Mouse (Mus musculus): ENCODE measurements around the gene Rbfox1.

The Rbfox1 gene

DNA sequence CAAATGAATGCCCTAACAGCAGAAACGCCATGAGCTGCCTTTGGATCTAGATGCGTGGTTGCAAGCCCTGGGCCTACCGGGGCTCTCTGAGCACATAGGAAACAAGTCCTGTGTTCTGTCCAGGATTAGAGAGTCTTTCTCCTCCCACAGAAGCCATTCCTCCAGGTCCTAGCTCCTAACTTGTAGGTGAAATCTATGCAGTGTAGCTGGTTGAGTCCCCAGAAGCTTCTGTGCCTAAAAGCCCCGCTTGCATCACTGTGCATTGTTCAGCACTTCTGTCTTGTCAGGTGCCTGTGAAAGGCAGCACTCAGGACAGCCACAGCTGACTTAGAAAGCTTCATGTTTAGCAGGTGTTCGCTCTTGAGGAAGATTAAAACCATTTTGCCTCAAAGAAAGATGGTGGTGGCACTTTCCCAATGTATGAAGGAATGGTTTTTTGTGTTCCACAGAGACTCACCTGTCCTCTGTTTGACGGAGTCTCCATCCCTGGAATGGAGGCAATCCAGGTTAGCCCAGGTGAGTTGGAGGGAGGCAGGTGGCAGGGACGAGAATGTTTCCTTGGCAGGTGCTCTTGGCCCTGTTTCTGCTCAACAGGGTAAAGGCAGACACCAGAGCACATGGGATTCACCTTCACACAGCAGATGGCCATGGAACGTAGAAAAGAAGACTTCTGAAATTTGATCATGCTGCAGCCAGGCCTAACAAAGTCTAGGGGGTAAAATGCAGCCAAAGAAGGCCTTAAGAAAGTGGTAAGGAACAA lies 1213.0 kb downstream of the Rbfox1 start:
- peak; percentile 41 for DNase-seq

DNA sequence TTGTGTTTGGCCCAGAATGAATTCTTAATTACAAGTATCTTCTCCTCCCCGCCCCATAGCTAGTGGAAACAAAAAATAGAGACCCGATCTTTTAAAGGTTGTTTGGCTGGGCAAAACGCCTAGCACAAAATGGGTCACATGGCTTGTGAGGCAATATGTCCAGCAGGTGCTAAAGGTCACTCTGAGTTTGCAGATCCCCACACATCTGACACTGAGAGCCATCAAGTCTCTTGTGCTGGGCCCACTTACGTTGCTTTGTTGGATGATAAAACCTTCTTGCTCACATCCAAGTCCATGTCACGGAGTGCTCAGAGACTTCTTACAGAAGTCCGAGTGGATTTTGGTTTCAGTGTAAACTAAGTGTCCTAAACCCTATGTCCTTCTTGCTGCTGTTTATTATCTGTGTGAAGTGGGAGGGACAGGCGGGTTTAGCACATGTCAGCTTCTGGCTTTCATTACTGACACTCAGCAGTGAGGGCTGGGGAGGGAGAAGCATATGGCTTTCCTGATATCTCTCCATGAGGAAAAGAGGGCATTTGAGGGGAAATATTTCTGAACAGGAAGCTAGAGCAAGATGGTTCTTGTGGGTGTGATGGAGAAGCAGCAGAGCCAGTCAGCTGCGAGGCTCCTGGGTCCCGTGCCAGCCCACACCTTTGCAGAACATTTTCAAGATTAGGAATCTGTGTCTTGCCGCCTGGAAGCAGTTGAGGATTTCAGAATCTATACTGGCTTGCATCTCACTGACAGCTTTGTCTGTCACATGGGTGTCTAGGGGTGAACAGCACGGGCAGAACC lies 1214.5 kb downstream of the Rbfox1 start:
- peak; percentile 78 for DNase-seq

DNA sequence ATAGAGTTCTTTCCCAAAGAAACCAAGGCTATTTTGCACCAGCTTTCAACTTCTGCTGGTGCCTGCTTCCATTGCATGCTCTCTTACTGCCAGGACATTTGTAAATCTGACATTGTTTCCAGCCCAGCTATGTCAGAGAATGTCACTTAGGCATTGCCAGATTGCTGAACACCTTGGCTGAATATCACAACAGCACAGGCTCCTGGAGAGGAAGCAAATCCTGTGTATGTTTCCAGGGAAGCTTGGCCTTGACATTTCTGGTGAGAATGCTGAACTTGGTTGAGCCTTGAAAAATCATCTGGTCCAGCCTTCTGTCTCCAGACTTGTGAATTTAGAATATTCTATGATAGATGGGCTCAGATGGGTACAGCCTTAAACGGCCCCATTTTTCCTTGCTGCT lies 1217.3 kb downstream of the Rbfox1 start:
- peak; percentile 48 for DNase-seq

DNA sequence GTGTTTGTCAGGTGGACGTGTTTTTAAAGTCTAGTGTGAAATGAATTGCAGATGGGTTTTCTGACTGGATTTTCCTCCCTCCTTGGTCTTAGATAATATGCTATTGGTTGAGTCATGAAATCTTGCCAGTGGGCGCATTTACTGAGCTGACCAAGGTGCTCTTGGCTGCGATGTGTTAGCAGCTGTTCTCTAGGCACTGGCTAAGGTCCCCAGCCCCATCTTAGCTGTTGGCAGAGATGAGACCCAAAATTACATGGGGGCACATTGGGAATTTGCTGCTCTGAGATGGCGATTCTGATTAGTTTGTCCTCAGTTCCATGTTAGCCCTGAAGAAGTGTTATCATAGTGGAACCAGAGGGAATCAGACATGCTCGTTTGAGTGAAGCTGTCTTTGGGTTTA lies 1218.1 kb downstream of the Rbfox1 start:
- DNase-seq, result no peak

DNA sequence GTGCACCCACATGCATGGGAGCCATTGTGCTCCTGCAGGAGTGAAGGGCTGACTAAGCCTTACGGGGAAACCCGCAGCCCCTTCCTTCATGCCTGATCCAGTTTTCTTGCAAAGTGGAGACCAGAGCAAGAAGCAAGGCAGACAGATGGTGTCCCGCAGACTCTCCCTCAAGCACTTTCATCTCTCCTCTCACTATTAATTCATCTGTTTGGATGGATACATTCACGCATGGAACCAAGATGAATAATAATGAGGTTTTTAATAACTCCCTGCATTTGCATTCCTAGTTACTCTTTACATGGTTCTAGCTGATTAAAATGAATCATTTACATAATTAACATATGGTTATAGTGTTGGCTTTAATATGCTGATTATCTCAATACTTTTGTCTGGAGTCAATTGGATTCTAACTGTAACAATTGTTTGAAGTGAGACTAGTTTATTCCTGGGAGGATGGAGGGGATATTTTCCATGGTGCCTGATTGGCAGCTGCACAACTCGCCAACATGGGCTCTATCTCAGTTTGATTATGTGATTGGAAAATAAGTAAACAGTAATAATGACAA lies 1221.4 kb downstream of the Rbfox1 start:
- no peak for DNase-seq

DNA sequence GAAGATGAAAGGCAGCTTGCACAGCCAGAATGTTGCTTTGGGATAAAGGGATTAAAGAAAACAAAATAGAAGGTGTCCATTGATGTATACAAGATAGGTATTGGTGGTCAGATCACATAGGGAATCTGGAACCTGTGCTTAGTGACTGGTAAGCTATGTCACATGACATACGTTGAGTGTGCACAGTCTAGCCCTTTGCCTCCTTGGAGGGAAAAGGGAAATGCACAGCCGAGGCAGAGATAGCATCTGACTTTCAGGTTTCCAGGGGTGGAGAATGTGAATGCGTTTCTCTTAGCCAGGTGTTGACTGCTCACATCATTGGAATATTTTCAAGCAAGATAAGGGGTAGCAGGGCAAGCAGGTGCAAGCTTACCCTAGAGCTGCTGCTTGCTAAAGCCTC lies 1230.8 kb downstream of the Rbfox1 start:
- DNase-seq, result no peak

DNA sequence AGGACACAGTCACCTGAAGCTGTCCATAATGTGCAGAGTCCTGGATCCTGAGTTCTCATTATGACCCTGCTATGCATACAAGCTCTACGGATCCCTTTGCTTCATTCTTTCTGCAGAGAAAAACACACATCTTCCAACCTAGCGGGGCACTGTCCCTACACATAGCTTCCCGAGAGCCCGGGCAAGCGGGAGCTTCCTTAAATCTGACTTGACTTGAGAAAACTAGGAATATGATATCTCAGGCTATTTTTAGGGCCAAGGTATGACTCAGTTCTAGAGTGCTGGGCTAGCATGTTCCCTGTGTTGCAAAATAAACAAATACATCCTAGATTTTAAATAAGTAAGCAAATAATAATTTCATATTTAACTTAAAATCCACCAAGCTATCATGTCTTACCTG lies 1244.4 kb downstream of the Rbfox1 start:
- DNase-seq, result no peak

DNA sequence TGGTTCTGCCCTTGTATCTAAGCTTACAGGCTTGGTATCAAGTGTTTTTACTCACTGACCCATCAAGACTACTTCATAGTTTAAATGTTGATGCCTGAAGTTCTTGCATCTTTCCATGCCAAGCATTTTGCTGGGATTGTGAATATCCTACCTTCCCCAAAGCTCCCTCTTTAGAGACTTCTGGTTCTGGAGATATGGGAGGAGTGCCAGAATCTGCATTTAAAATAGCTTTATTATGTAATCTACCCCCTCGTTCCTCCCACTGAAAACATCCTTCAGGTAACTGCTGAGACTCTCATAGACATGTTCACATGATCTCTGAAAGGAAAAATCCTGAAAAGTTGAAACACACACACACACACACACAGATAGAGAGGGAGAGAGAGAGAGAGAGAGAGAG lies 1247.3 kb downstream of the Rbfox1 start:
- no peak for DNase-seq

DNA sequence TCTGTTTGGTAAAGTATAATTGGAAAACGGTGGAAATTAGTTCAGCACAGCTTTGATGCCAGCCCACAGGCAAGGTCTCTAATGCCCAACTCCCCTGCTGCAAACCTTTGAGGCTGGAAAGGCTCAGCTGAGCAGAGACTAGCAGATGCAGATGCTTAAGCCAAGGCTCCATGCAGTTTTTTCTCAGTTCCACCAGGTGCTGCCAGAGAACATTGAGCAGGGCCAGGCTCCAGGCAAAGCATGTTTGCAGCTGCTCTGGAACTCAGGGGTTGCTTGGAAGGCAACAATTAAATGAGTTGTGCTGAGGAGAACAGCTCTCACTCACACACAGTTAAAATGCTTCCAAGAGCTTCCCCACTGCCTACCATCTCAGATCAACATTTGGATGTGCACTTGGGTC lies 1251.8 kb downstream of the Rbfox1 start:
- DNase-seq, result no peak

DNA sequence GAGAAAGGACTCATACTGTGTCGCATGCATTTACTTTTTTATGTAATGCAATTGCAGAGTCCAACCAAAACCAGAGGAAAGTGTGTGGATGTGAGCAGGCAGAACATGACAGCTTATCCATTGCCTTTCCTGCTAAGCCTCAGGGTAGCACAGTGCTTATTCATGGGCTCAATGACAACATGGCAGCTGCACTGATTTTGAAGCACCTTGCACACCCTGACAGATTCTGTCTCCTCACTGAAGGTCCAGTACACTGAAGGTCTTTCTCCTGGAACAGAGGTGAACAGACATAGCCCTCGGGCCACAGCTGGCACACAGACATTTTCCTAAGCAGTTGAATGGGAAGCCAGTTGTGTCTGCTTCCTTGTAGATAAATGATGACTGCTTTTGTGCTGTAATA lies 1254.3 kb downstream of the Rbfox1 start:
- DNase-seq, result no peak

DNA sequence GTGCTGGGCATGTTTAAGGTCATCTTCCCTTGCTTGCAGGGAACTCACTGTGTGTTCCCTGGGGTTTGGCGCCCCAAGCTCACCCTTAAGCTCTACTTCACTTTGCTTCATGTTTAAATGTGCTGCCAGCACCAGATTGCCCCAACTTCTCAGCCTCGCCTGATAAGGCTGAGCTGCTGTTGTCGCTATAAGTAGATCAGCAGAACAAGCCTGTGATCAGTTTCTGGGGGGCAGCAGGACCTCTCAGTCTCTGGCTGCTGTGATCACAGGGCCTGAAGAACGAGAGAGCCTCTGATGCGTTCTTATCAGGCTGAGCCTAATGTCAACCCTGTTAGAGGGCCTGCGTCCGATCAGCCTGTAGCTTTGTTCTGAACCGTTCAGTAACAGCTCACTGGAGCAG lies 1255.8 kb downstream of the Rbfox1 start:
- DNase-seq, result no peak

DNA sequence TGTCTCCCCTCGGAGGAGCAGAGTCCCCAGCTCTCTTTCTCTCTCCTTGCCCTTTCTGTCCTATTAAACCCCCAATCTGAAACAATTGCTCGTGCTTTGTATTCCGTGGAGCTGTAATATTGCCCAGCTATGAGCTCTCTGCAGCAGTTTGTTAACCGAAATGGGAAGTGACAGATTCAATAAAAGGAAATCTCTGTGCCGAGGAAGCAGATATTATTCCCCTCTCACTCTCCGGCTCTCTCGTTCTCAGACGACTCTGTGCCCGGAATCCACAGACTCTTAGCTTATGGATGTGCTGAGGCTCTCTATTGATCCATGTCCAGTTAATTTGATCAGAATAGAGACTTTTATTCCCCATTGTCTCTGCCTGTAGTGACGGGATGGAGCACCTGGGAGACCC lies 1260.3 kb downstream of the Rbfox1 start:
- DNase-seq, result no peak

DNA sequence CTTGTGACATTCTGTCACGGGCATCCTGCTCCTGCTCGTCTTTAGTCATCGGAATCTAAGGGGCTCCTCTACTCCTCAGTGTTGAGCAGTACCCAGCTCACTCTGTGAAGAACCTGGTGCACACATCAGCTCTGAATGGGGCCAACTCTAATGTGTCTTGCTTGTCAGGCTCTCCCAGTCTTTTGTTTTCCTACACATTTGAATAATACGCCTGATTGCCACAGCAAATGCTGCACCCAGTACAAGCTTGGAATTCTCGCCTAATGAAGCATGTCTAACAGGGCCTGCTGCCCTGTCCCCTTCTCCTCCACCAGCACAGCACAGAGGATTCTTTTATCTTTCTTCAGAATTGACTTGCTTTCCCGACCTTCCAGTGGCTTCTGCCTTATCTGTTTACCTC lies 1261.3 kb downstream of the Rbfox1 start:
- DNase-seq, result no peak

DNA sequence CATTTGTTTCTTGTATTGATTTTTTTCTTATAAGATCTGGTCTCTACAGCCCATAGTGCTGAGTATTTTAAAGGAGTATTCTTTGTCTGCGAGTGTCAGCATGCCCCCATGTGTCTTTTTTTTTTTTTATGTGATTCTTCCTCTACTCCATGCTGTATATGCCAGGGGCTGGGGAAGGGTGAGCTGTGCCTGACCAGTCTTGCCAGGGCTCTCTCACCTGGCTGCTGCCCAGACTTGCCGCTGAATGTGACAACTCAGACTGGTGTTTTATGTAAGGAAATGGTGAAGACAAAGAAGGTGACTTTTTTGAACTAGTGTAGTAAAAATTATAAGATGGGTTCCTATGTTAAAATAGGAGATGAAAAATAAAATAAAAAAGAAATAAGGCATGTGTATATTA lies 1262.7 kb downstream of the Rbfox1 start:
- DNase-seq, result no peak

DNA sequence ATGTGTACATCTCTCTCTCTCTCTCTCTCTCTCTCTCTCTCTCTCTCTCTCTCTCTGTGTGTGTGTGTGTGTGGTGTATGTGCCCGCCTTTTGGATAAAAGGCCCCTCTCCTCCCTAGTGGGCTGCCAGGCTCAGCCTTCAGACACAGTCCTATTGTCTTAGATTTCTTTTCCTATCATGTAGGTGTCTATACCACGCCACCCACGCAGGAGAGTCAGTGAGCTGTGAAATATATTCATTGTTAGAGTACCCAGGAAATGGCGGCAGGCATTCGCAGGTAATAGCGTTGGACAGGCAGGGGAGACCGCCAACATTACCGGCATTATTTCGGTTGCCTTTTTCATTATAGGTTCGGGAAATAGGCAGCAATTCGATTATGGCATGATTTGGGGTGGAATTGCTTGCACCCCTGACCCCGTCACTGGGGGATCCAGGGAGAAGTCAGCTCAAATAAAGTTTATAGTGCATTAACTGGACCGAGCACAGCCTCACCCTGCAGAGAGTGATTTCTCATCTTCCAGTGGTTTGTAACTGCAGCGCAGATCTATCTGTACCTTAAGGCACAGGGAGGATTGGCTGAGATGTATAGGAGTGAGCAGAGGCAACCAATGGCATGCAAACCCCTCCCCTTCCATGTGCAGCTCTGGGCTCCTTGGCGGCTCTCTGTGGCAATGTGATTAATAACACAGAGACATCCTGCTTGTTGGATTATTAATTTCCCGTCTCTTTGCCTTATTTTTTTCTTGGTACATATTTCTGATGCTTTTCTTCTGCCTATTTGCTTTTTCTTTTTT lies 1264.1 kb downstream of the Rbfox1 start:
- DNase-seq, result no peak

DNA sequence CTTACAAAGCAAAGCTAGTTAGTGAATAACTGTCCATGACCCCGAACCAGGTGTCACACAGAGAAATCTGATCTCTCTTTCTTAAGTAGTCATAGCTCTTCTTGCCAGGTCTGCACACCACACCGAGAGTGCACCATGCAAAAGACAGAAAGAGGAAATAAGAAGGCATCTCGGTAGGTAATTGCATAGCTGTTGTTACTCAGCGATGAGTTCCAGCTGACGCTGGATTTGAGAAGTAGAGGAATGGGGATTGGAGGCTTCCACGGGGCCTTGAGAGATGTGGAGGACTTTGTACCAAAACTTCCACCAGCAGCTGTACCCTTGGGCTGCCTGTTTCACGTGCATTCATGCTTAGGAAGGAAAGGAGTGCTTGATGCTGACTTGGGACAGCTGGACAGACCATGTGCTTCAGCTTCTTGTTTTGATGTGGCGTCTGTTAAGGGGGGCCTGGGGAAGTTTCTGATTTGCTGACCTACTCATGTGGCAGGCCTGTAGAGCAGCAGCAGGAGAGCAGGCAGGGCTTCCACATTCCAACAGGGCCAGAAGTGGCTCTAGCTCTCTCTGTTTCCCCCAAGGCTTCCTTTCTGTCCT lies 1265.1 kb downstream of the Rbfox1 start:
- no peak for DNase-seq

DNA sequence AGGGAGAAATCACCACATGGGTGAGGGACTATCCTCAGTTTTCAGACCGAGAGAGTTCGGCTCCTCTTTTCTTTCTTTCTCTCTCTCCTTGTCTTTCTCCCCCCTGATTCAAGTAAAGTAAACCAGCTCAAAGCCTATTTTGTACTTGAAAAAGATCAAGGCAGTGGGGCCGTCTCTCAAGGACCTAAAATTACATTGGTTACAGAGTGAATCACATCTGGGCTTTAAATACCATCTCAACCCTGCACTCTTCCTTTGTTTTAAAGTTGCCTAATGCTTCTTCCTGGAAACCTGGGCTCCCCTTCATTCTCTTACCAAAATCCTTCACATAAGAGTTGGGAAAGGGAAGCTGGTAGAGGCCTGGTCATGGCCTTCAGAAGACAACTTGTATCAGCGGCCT lies 1267.2 kb downstream of the Rbfox1 start:
- DNase-seq, result no peak

DNA sequence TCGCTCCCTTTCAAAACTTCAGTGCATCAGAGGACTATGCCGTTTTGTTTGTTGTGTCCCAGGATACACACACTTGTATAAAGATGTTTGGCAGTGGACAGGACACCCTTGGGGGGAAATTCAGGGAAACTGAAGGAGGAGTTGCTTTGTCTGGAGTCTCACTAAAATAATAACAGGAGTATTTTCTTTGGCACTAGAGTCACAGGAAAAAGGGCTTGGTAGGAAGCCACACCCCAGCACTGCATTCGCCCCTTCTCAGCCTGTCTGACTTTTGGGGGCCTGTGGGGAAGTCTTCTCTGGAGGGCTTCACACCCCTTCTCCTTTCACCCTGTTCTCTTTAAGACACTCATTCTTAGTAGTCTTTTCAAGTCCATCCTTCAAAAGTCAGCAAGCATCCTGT lies 1269.5 kb downstream of the Rbfox1 start:
- no peak for DNase-seq

DNA sequence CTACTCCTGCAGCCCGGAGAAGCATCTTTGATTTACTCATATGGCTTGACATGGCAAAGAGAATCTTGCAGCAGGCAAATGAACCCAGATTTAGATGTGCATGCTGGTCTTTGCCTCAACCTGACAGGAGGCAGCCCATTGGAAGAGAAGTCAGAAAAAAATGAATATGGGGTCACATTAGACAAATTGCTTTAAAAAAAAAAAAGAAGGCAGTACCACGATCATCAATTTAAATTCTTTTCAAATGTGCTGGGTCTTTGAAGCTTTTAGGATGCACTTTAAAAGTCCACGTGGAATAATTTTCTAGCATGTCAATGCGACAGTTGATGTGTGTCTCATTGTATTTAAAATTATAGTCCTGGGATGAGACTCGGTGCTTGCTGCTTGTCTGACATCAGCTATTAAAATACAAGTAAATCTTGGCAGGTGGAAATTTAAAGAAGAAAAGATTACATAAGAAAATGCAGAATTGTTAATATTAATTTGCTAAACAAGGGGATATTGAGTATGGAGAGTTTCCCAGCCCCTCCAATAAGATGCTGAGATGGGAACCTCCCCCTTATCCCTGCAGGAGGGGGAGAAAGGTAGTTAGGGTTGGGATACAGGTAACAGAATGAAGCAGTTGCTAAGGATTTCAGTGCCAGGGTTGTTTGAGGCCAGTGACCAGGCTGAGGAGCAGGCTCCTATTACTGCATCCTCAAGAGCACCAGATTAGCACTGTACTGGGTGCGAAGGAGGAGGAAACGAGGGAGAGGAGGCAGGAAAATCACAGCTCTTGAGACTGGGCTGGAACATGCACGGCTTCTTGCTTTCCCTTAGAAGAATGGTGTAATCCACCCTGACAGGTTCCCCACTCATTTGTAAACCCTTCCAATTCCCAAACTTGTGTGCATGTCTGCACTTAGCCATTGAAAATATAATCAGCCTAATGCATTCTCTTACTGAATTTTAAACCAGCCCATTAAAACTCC lies 1274.0 kb downstream of the Rbfox1 start:
- DNase-seq, result no peak

DNA sequence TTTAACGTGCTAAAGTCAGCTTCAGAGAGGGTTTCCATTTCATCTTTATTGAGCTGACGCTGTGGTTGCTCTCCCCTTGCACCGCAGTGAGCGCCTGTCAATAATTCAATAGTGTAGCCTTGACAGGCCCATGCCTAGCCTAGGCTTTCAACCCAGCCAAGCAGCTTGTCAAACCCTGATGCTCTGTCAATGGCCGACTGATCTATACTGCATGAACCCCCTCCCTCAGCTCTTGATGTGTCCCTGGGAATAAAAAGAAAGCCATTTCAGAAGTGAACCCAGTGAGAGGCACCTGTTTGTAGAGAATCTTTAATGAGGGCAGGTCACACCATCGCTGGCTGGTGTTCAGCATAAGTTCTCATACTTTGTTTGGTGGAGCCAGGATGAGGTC lies 1274.7 kb downstream of the Rbfox1 start:
- DNase-seq, result no peak

DNA sequence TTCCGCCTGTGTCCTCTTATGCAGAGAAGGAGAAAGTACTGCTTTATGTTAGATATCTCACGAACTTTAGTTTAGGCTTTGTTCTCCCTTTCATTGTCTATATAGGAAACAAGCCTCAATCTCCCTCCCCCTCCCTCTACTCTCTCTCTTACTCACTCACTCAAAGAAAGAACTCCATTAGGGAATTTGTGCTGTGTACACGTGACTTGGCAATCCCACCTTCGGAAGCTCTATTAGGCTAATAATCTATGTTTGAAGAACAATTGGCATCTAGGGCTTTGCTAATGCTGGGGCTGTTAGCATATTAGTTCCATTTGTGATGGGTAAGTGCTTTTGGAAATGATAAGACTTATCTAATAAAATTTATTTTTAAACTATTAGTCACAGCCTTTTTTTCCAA lies 1277.0 kb downstream of the Rbfox1 start:
- DNase-seq, result no peak

DNA sequence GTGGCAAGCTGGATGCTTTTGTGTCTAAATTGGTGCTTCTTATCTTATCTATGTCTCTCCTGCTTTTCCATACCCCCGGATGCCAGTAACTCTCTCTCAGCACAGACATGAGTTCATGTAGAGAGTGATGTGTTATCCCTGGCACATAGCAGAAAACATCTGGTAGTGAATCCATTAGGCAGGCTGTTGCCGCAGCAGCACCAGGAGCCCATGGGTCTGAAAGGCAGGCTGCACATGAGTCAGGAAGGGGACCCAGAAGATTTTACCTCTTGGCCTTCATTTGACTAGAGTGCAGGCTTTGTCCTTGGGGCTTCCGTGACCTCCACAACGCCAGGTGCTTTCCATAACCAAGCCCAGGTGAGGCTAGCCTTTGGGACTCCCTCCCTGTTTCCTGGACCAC lies 1278.5 kb downstream of the Rbfox1 start:
- no peak for DNase-seq
